Mouse (Mus musculus) bone marrow macrophage, adult 2 months (primary cell): ENCODE results near the gene Nanog. TPM values are rescaled to one million over a fixed set of nuclear protein-coding genes. Genes with fewer than 3 reads are reported as not detected.
A peak's percentile ranks its signal among the peaks of the same experiment; 100 is the strongest.

ENCODE experiments used
- H3K27ac ChIP-seq: 2 replicates; pipeline ENCODE4 v1.5.1; 2012; ENCODE audit warnings: low read depth, low read length; ENCODE audit not compliant: insufficient read depth
- H3K4me1 ChIP-seq: 2 replicates; pipeline ENCODE4 v1.6.1; 2012; ENCODE audit warnings: low read length; ENCODE audit not compliant: control insufficient read depth, insufficient read depth
- H3K4me3 ChIP-seq: 2 replicates; pipeline ENCODE4 v1.5.1; 2012; ENCODE audit warnings: mild to moderate bottlenecking, low read length, moderate library complexity; ENCODE audit not compliant: insufficient read depth
- CTCF ChIP-seq: IDR thresholded peaks from 2 replicates; pipeline ENCODE4 v1.5.1; 2012; ENCODE audit warnings: low read depth, mild to moderate bottlenecking, low read length, moderate library complexity
- POLR2A ChIP-seq: IDR thresholded peaks from 2 replicates; pipeline ENCODE4 v1.6.1; 2012; ENCODE audit warnings: mild to moderate bottlenecking, low read depth, low read length, borderline replicate concordance
- polyA plus RNA-seq: library from polyadenylated mRNA; stranded (reverse); fragments of >200 nt; gene quantifications from 2 replicates; pipeline ENCODE4 v1.2.4, GENCODE M21; 2012; ENCODE audit not compliant: missing spikeins, insufficient read depth, insufficient read length

The Nanog gene
- polyA plus RNA-seq, 1 experiment, result not detected

DNA sequence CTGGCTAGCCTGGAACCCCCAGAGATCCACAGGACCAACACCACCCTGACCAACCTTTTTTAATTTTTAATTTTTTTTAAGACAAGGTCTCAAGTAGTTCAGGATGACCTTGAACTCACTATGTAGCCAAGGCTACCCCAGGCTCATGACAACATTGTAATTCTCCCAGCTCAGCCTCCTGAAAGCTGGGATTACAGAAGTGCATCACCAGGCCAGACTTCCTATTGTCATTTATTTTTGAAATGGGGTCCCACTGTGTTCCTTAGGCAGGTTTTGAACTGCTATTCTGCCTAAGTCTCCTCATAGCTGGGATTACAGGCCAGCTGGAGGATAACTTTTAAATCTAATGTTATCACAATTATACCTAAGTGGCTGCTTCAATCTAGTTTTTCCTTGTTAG, 54.6 kb downstream of the Nanog start:
- TF ChIP-seq POLR2A, result no peak
- Histone ChIP-seq H3K4me3 (no peak overlapping the region), H3K4me1 (peaks cover 28% of the 10 kb centered on the region), H3K27ac (no peak overlapping the region)

DNA sequence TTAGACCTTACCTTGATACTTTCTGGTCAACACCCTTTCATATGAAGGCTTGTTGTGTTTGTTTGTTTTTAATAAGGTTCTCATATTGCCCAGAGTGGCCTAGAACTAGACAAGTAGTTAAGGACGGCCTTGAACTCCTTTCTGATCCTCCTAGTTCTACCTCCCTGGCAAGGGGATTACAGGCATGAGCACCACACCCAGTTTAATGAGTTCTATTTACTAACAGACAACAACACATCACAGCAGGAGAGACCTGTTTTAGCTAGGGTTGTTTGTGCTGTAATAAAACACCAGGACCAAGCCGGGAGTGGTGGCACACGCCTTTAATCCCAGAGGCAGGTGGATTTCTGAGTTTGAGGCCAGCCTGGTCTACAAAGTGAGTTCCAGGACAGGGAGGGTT, 55.2 kb downstream of the Nanog start:
- Histone ChIP-seq H3K4me1 (peaks cover 28% of the 10 kb centered on the region), H3K4me3 (no peak overlapping the region), H3K27ac (no peak overlapping the region)
- TF ChIP-seq CTCF, result no peak
- TF ChIP-seq POLR2A, result no peak

DNA sequence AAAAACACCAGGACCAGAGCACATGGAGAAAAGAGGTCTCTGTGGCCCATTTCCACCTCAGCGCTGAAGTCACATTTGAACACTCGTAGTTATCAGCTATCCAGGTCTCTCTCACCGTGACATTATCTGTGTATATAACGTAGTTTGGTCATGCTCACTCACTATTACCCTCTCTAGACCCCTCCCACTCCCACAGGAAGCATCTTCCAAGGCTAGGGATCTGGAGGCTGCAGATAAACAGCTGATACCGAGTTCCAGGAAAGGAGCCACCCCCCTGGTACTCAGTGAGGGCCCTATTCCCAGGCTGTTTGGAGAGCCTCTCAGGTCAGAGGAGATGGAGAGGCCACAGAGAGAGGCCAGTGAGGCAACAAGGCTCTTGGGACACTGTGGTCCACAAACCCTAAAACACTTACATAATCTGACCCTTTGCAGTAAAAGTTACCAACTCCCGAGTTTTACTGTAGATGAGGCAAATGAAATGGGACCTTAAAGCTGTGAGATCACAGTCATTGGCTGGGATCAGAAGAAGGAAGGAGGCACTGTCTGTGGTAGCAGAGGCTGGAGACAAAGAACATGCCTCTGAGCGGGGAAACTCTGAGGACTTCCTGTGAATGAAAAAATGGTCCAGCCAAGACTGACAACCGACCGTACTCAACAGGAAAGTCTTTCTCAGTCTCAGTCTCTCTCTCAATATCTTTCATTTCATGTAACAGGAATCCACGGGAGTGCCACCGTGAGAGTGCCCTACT, 55.8 kb downstream of the Nanog start:
- Histone ChIP-seq H3K27ac (no peak overlapping the region), H3K4me3 (no peak overlapping the region), H3K4me1 (peaks cover 26% of the 10 kb centered on the region)
- TF ChIP-seq CTCF (no peak), POLR2A (no peak)

DNA sequence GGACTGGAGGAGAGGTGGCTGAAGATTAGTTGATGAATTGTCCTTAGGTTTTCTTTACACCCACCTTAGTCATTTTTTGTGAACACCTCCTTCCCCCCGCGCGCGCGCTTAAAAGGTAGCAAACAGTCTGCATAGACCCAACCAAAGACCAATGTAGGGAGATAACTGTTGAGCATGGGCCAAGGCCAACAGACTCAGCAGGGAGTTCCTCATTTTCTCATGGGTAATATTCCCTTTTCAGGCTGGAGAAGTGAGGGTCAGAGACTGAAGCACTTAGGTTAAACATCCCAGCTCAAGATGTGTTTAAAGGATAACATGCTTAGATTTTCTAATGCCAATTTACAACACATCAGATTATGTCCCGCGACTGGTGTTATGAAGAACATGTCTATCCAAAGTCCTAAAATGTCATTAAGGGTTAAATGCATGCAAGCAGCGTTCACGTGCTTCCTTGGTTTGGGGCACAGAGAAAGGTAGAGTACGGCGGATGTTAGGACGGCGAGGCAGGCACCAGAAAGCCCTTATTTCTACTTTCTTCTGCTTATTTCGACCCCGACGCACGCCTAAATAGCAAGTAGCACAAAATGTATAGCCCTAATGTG, 56.7 kb downstream of the Nanog start:
- Histone ChIP-seq H3K4me1 (peaks cover 20% of the 10 kb centered on the region), H3K4me3 (peak overlapping the region; percentile 45), H3K27ac (no peak overlapping the region)
- no peak for TF ChIP-seq POLR2A

Other genes starting within 250 kb of the Nanog start
- gene Rimklb, start 208.7 kb upstream of the Nanog start, polyA plus RNA-seq, result not detected in 2 replicates
- 0.32 TPM in 1 of 2 replicates, not detected in the other for gene Mfap5, start 201.6 kb upstream of the Nanog start, polyA plus RNA-seq
- gene Aicda, start 153.7 kb upstream of the Nanog start, polyA plus RNA-seq, result 0.45 TPM in 1 of 2 replicates, not detected in the other
- gene Apobec1, start 105.0 kb upstream of the Nanog start, polyA plus RNA-seq, result 664 and 728 TPM in 2 replicates
- gene Gdf3, start 97.4 kb upstream of the Nanog start, polyA plus RNA-seq, result 30.2 and 32.0 TPM in 2 replicates
- 14.6 and 20.2 TPM in 2 replicates for gene Dppa3, start 81.1 kb upstream of the Nanog start, polyA plus RNA-seq
- 5.8 and 6.4 TPM in 2 replicates for gene Slc2a3, start 94.2 kb downstream of the Nanog start, polyA plus RNA-seq
- 30.3 and 34.4 TPM in 2 replicates for gene Foxj2, start 112.4 kb downstream of the Nanog start, polyA plus RNA-seq
- gene C3ar1, start 148.7 kb downstream of the Nanog start, polyA plus RNA-seq, result 718 and 808 TPM in 2 replicates
- gene Necap1, start 167.0 kb downstream of the Nanog start, polyA plus RNA-seq, result 61.2 and 67.3 TPM in 2 replicates
- gene Clec4a1, start 214.4 kb downstream of the Nanog start, polyA plus RNA-seq, result 1,148 and 1,154 TPM in 2 replicates
- 491 and 503 TPM in 2 replicates for gene Clec4a3, start 245.0 kb downstream of the Nanog start, polyA plus RNA-seq